Mouse (Mus musculus): Measurements from ENCODE around the gene Sfi1. TPM values are rescaled to one million over a fixed set of nuclear protein-coding genes. Genes with fewer than 3 reads are reported as not detected.
"Not testable (repeated sequence)": the region's sequence is repeated elsewhere in the genome, so short reads cannot be mapped to it uniquely, and the experiment has no call there.

Gene Sfi1
- polyA plus RNA-seq, 1 experiment, result 43.8 TPM

GRCm38 (mm10) chr11:3104501-3105260, 88.6 kb downstream of the Sfi1 start:
- not testable (repeated sequence) for DNase-seq (ENCODE audit: low read depth)

- no peak for DNase-seq (ENCODE audit: low read depth)
Measured at GRCm38 (mm10) chr11:3103619-3104164, 89.6 kb downstream of the Sfi1 start.

GRCm38 (mm10) chr11:3102626-3103025, 90.6 kb downstream of the Sfi1 start:
- DNase-seq (ENCODE audit: low read depth), result not testable (repeated sequence)

- no peak for DNase-seq (ENCODE audit: low read depth)
Measured at GRCm38 (mm10) chr11:3101875-3102494, 91.3 kb downstream of the Sfi1 start.

- DNase-seq (ENCODE audit: low read depth), result no peak
Measured at GRCm38 (mm10) chr11:3101072-3101874, 92.0 kb downstream of the Sfi1 start.

GRCm38 (mm10) chr11:3100066-3100645, 93.1 kb downstream of the Sfi1 start:
- not testable (repeated sequence) for DNase-seq (ENCODE audit: low read depth)

Other genes starting within 250 kb of the Sfi1 start
- 41.8 and 47.3 TPM in 2 replicates for gene Eif4enif1, start 8.9 kb upstream of the Sfi1 start, polyA plus RNA-seq (2012; rRNA removed)
- gene Drg1, start 73.0 kb upstream of the Sfi1 start, polyA plus RNA-seq (2012; rRNA removed), result 27.0 and 30.3 TPM in 2 replicates
- gene Patz1, start 95.4 kb upstream of the Sfi1 start, polyA plus RNA-seq (2012; rRNA removed), result 43.8 and 57.4 TPM in 2 replicates
- gene Pik3ip1, start 136.9 kb upstream of the Sfi1 start, polyA plus RNA-seq (2012; rRNA removed), result 18.2 and 24.5 TPM in 2 replicates
- 71.3 and 75.6 TPM in 2 replicates for gene Limk2, start 215.7 kb upstream of the Sfi1 start, polyA plus RNA-seq (2012; rRNA removed)